Mouse (Mus musculus): Measurements from ENCODE around the gene Acsm3. TPM values are rescaled to one million over a fixed set of nuclear protein-coding genes. Genes with fewer than 3 reads are reported as not detected.

Acsm3 gene
- not detected in 2 replicates for polyA plus RNA-seq (2012; ENCODE audit: low replicate concordance)

GRCm38 (mm10) chr7:119760527-119760951 lies at the start of gene Acsm3:
Gene Acsm3 (plus strand): TSS chr7:119760923.

DNA sequence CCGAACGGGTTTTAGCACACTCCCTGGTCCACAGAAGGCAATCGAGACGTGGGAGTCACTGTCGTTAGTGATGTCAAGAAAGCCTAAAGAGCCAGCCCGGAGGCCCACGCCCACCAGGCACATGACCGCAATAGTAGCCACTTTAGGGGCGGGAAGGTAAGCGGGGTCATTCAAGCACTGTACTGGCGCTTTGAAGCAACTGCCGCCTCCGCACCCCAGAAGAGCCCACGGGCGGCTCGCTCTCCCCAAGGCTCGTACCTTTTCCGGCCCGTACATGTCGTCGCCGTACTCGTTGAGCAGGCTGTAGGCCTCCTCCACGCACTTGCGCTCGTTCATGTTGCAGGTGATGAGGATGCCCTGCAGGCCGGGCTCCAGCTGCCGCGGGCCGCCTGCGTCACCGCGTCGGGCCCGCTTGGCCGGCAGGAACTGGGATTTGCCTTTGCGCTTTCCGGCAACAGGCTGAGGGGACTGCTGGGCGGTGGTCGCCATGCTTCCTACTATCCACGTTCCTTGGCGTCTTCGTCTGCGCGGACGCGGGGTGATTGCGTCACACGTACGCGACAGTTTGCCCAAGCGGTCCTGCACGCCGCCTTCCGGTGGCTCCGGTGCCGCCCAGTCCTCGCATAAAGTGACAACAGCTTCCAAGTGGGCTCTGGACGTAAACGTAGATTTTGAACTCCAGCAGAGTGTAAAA lies 40.3 kb upstream of the Acsm3 start, which contains the start of gene Thumpd1:
Gene Thumpd1 (minus strand): TSS at position 546 of the 694 bp plus-strand sequence.

DNA sequence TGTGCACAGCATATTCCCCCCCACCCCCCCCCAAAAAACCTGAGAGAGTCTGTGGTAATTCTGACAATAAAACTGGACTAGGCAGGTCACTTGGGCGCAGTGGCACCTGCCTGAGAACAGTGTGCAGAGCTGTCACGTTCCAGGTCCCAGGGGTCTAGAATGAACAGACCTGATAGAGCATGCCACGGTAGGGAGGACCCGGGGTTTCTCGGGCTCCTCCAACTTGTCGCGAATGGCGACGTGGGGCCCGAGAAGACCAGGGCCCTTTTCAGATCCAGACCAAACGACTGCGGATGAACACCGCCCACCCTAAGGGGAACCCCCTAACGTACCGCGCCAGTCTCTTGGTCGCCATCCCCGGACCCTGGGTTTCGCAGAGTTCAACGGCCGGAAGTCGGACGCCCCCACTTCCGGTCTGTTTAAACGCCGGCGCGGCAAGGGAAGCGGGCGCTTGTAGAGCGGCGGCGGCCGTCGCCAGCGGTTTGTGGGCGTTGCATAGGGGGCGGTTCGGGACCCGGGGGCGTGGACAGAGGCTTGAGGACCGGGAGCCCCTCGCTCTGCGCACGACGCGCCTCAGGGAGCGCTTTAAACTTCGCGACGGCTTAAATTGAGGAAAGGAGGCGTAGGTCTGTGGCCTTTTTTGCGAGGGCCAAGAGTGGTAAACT lies 33.0 kb downstream of the Acsm3 start, which contains the start of the genes Rexo5 and Eri2:
Gene Rexo5 (plus strand): TSS at position 421 of the 665 bp plus-strand sequence.
Gene Eri2 (minus strand): TSS at position 473 of the 665 bp plus-strand sequence.

Other genes starting within 250 kb of the Acsm3 start
- gene Acsm5, start 241.5 kb upstream of the Acsm3 start, polyA plus RNA-seq (2012; ENCODE audit: low replicate concordance): not detected in 2 replicates
- gene Pdilt, start 237.4 kb upstream of the Acsm3 start, polyA plus RNA-seq (2012; ENCODE audit: low replicate concordance): not detected in 2 replicates
- not detected in 2 replicates for gene Acsm2, start 206.6 kb upstream of the Acsm3 start, polyA plus RNA-seq (2012; ENCODE audit: low replicate concordance)
- not detected in 2 replicates for gene Acsm1, start 153.9 kb upstream of the Acsm3 start, polyA plus RNA-seq (2012; ENCODE audit: low replicate concordance)
- gene Acsm4, start 70.9 kb upstream of the Acsm3 start, polyA plus RNA-seq (2012; ENCODE audit: low replicate concordance): not detected in 2 replicates
- gene Thumpd1, start 40.1 kb upstream of the Acsm3 start, polyA plus RNA-seq (2012; ENCODE audit: low replicate concordance): 21.2 and 42.4 TPM in 2 replicates
- 2.1 and 5.1 TPM in 2 replicates for gene Rexo5, start 33.1 kb downstream of the Acsm3 start, polyA plus RNA-seq (2012; ENCODE audit: low replicate concordance)
- gene Eri2, start 33.1 kb downstream of the Acsm3 start, polyA plus RNA-seq (2012; ENCODE audit: low replicate concordance): 0.15 and 0.46 TPM in 2 replicates
- 1.1 and 1.5 TPM in 2 replicates for gene Lyrm1, start 134.9 kb downstream of the Acsm3 start, polyA plus RNA-seq (2012; ENCODE audit: low replicate concordance)
- gene Dcun1d3, start 135.4 kb downstream of the Acsm3 start, polyA plus RNA-seq (2012; ENCODE audit: low replicate concordance): 3.8 and 7.8 TPM in 2 replicates